Mouse (Mus musculus): ENCODE data around the gene Fgf5.

The Fgf5 gene

DNA sequence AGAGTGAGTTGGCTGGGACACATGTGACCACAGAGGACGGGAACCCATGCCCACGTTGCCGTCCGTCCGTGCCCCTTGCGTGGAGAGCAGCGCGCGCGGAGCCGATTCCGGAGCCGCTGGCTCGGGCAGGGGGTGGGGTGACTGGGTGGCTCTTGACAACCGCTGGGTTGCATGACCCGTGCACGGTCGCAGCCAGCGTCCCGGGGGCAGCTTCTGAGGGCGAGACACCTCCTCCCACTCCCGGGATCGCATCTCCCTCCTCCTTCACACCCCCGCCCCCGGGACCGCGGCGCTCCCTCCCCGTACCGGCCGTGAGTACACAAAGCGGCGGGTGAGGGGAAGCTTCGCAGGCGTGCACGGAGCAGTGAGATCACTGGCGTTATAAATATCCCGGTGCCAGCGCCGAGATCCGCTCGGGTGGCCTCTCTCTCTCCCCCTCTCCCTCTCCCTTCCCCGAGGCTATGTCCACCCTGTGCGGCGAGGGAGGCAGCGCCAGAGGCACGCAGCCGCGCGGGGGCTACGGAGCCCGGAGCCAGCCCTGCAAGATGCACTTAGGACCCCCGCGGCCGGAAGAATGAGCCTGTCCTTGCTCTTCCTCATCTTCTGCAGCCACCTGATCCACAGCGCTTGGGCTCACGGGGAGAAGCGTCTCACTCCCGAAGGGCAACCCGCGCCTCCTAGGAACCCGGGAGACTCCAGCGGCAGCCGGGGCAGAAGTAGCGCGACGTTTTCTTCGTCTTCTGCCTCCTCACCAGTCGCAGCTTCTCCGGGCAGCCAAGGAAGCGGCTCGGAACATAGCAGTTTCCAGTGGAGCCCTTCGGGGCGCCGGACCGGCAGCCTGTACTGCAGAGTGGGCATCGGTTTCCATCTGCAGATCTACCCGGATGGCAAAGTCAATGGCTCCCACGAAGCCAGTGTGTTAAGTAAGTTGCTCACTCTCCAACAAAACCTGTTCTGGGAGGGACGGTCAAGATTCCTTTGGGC, at the start of gene Fgf5:
Fgf5 (plus strand) TSS at position 347 of the 984 bp plus-strand sequence.
- peak; percentile 70 for DNase-seq (ENCODE audit: extremely low spot score)

DNA sequence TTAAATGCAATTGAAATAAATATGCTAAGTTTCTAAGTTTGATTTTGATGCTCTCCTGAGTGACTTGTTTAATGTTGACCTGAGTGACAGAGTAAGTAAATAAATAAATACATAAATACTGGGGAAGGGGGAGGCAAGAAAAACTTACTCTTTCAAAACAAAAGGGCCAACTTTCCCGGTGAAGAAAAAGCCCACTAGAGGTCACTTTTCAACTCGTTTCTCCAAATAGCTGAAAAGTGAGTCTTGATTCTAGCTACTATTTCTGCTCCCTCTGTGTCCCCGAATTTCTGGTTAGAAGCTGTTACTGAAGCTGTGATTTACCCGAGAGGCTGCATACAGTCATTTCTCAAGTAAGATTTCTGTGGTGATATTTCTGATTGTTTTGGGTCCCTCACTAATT, 41.5 kb upstream of the Fgf5 start:
- no peak for DNase-seq (ENCODE audit: extremely low spot score)

DNA sequence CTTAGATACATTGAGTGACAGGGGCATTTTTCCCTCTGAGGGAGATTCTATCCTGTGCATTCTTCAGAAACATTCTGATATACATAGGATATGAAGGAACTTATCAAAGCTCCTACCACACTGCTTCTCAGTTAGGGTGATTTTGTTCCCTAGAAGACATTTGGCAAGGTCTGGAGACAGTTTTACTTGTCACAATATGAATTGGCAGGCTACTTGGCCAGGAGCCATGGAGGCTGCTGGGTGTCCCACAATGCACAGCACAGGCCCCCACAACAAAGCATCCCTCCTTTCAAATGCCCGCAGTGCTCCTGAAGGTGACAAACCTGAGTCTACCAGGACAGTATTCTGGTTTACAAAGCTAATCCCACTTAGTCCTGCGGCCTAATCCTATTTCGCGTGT, 32.0 kb upstream of the Fgf5 start:
- no peak for DNase-seq (ENCODE audit: extremely low spot score)

DNA sequence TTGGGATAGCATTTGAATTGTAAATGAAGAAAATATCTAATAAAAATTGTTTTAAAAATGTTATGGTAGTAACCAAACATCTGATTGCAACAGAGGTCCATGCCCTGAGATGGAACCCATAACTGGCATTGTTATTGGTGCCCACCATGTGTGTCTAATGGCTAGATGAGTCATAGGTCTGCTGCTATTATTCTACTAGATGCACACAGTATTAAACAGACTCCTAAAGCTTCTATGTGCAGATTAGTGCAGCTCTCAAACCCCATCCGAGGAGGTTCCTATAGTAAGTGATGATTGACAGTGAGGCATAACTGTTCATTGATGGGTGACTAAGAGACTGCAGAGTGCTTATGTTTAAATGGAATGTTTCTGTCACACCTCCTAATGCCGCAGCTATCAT, 27.3 kb upstream of the Fgf5 start:
- DNase-seq (ENCODE audit: extremely low spot score): no peak

DNA sequence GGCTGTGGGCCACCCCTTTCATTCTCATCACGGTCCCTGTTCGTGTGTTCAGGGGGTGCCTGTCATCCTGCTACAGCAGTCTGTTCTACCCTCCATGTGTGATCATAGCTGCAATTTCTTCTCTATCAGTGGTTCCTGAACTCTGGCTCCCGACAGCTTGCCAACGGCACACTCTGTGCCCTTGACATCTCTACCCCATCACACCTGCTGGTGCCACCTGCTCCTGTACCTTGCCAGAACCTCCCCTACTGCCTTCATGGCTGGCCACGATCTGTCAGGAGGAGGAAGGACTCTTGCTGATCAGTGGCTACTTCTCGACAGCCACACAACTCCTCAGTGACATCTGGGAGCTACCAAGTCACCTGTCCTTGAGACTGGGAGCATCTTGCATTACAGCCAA, 24.5 kb upstream of the Fgf5 start:
- no peak for DNase-seq (ENCODE audit: extremely low spot score)

DNA sequence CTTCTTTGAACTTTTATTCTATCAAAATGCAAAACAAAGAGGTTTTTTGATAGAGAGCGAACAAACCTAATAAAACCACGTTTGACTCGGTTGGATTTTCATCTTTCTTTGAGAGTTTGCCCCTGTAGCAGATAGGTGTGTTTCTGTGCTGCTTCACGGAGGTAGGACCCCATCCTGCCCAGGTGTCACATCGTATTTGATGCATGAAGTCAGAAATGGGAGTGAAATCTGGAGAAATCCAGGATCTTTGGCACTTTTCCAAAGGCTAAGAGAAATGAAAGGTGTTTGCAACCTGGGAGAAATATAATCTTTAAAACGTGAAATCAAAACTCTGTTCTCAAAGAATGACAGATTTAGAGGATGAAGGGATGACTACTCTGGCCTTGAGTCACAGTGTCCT, 15.5 kb upstream of the Fgf5 start:
- DNase-seq (ENCODE audit: extremely low spot score): no peak

DNA sequence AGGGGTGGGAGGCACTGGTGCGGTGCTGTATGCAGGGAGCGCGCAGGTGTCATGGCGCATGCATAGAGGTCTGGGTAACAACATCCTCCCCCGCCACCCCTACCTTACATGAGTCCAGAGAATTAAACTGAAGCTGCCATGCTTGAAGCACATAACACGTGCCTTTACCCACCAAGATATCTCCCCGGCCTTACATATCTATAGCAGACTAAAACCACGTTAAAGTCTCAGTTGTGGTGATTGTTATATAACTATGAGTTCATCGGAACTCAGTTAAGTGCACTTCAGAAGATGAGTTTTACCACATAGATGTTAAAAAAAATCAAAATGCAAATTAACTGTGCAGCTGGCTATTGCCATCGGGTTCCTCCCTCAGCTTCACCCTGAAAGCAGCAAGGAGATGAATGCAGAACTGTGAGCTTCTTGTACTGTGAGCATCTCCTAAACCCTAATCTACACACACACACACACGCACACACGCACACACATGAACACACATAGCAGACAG, 12.6 kb upstream of the Fgf5 start:
- DNase-seq (ENCODE audit: extremely low spot score): no peak

DNA sequence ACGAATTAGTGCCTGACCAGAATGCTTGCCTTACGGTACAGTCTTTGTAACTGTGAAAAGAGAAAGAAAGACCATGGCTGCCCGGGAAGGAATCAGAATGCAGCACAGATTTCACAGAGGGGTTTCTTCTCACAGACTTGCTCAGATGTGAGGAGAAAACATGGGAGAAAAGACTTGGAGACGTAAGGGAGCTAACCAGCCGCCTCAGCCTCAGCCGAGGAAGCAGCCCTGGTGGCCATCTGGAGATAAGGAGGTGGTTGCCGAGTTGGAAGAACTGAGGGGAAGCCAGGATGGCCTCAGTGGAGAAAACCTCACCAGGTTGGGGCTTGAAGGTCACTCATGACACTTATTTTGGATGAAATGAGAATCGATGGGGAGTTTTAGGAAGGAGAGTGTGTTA, 8.7 kb upstream of the Fgf5 start:
- no peak for DNase-seq (ENCODE audit: extremely low spot score)

DNA sequence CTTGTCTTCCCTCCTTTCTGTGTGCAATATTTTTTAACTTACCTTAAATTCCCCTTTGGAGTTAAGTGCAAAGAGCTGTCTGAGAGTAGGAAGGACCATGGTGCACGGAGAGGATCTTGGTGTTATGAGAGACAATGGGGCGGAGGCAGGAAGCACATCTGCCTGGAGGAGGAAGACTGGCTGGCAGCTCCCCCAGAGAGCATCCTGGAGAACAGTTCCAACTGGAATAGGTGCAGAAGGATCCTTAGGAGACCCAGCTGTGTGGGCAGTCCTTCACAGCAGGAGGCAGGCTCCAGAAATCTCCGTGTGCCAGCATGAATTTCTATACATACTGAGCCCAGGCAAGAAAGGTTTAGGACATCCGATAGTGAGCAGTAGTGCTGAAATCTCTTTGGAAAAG, 8.0 kb upstream of the Fgf5 start:
- DNase-seq (ENCODE audit: extremely low spot score): no peak

DNA sequence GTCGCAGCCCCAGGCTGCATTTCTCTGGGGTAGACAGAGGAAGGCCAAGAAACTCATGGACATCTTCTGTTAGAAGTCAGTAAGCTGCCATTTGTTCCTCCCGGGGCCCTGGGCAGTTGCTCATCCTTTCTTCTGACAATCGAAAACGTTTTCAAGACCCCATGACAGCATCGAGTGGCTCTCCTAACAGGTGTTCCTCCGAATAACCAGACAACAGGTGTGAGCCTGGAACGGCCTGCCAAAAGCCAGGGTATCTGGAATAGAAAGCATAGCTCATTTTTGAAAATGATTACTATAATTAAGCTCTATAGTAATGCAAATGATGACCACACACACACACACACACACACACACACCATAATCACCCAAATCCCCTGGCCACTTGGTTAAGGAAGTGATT, 7.2 kb upstream of the Fgf5 start:
- no peak for DNase-seq (ENCODE audit: extremely low spot score)

DNA sequence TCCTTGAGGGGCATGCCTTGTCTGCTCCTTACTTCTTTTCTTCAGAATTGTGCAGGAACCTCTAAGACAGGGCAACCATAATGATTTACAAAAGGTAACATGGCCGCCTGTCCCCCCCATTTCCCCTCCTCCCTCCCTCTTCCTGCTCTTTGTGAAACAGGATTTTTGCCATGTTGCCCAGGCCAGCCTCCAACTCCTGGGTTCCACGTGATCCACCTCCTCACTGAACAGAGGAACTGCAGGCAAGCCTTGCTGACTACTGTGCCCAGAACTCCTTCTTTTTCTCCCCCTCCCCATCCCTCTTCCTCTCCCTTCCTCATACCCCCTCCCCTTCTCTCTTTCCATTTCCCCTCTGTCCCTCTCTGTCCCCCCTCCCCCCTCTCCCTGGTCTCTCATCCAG, 6.5 kb upstream of the Fgf5 start:
- DNase-seq (ENCODE audit: extremely low spot score): no peak

DNA sequence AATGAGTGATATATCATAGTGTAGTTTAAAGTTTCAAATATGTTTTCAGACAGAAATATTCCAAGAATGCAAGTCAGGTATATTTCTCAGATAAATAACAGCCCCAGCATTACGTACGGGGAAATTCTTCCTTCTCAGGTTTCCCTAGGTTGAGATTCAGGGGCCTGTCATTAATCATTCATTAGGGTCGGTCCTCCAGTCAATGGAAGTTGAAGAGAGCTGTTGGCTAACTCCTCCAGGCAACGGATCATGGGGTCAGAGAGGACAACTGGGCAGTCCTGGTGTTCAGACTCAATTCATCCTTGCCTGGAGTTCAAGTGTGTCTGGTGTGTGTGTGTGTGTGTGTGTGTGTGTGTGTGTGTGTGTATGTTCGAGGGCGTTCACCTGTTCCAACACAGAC, 837 bp upstream of the Fgf5 start:
- DNase-seq (ENCODE audit: extremely low spot score): peak; percentile 27

DNA sequence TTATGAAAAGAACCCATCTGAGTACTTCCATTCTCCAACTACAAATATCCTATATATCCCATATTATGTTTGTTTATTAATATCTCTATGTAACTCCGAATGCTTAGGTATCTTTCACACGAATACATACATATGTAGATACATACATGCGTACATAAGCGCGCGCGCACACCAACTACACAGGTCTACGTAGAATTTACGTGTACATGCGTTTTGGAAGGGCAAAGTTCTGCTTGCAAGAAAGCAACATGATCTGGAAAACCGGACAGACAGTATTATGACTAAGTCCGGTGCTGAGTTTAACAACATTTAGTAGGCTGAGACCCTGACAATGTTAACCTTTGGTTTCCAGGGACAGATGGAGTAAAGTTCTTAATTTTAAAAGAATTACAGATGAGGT, 1.2 kb downstream of the Fgf5 start:
- DNase-seq (ENCODE audit: extremely low spot score): peak; percentile 21

DNA sequence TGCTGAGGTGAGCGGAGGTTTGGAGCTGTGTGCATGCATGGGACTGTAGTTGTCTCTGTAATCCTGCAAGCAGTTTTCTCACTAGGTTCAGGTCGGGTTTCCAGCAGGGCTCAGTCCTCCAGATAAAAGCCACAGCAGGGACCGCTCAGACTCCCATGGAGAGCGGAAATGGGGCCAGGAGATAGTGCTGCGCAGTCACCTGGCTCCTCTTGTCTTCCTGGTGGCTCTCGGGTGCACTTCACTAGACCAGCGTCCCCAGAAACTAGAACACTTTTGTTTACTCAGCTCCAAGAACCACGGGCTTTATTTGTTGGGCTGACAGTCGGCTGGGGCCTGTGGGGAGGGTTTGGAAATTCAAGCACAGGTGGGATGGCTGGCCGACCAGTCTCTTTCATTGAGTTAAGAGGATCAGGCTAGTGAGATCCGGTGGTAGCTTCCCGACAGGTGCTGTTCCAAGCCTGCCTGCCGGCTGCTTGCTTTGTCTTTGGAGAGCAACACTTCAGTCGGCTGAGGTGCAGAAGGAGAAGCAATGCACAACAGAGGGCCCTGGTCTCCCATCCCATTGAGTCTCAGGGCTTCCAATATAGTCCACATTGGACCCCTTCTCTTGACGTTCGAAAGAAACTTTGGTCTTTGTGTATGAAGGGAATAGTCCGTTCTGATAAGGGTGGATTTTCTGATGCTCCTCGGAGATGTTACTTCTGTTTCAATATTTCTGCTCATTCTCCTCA, 1.9 kb downstream of the Fgf5 start:
- DNase-seq (ENCODE audit: extremely low spot score): peak; percentile 34

DNA sequence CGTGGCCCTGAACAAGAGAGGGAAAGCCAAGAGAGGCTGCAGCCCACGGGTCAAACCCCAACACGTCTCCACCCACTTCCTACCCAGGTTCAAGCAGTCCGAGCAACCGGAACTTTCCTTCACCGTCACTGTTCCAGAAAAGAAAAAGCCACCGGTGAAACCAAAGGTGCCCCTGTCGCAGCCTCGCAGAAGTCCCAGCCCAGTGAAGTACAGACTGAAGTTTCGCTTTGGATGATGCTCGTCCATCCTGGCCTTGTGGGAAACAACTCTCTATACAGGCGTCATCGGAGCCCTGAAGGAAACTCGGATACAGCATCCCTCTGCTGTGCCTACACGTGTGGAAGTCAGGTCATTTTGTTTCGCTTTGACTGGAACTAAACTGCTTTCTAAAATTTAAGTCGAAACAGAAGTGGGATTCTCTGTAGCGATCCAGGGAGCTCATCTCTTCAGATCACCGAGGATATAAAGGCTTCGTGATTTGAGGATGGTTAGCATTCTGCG, 21.4 kb downstream of the Fgf5 start:
- DNase-seq (ENCODE audit: extremely low spot score): no peak

DNA sequence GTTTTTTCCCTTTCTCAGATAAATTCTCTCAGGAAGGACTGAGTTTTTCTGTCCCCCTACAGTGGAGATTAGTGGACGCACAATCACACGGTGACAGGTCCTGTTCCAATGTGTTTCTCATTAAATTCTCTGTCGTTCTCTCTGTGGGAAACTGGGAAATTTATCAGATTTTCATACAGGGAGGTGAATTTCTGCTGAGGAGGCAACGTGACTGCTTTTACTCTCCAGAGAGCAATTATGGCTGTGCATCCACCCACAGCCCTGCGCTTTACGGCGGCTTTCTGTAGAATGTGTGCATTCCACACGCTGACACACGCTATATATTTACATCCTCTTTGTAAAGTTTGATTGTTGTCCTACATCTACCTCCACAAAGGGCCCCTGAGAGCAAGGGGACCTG, 28.0 kb downstream of the Fgf5 start:
- DNase-seq (ENCODE audit: extremely low spot score): no peak

DNA sequence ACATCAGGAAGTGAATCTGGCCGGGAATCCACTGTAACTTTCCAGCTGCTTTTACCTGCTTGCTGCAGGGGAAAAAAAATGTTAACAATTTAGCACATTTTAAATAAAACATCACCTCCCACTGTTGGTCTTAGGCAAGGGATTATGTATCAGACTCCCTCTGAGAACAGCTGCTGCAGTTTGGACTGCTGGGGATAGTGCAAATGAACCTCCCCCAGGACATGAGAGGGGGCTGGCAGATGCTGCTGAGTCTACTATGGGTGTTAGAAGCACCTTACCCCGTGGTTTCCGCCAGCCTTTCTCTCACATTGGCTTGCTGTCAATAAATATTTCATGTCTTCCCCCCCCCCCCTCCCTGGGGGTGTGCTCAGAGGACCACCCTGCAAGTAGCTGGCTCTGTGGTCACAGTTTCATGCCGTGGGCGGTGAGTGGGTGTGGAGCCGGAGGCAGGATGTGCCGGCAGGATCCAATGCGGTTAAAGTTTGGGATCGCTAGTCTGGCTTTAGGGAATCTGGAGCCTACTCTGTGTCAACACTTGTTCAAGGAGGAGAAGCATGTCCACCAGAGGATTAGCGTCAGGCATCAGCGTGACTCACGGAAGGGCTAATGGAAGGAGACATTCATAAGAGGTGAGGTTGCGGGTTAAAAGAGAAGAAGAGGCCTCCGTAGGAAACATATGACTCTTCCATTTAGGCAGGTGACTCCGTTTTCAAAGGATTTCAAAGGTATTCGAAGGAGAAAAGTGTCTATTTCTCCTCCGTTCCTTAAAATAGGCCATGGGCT, 29.9 kb downstream of the Fgf5 start:
- DNase-seq (ENCODE audit: extremely low spot score): peak; percentile 19

DNA sequence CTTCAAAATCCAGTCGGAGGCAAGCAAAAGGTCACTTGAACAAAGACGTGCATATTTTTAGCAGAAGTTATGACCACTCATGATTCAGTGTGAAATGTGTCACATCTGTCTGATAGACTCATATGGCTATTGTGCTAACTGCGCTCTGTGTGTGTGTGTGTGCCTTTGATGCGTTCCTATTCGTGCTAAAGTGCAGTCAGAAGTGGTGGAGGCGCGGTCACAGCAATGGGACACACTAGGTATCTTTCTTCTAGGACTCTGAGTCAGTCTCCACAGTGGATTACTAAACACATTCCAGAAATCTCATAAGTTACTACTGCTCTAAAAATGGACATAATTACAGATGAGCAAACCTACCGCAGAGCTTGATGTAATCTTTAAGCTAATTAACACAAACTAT, 36.7 kb downstream of the Fgf5 start:
- DNase-seq (ENCODE audit: extremely low spot score): no peak

DNA sequence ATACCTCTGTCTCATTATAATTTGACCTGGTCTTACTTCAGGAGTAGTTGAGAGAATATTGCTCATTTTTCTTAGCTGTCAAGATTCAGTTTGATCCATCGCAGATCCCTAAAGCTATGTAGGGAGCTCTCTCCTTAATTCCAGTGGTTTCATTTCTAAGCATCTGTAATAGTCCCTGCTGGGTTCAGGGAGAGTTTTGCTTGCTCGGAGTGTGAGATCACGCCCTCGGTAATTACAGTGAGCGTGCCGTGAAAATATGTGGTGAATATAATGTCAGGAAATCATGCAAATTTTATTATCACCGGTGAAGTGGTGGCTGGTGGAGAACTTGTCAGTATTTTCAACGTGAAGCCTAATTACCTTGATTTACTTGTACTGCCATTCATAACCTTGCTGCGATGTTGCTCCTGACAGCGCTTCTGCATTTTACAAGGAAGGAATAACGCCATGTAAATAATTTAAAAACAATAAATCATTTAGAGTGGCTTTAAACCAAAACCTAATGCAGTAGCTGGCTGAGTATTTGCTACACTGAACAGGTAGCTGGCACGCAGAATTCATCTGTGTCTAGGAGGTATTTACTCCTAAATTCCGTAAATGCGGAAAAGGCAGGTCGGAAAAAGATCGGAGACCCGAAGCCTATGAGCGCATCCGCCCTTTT, 38.5 kb downstream of the Fgf5 start:
- DNase-seq (ENCODE audit: extremely low spot score): no peak

DNA sequence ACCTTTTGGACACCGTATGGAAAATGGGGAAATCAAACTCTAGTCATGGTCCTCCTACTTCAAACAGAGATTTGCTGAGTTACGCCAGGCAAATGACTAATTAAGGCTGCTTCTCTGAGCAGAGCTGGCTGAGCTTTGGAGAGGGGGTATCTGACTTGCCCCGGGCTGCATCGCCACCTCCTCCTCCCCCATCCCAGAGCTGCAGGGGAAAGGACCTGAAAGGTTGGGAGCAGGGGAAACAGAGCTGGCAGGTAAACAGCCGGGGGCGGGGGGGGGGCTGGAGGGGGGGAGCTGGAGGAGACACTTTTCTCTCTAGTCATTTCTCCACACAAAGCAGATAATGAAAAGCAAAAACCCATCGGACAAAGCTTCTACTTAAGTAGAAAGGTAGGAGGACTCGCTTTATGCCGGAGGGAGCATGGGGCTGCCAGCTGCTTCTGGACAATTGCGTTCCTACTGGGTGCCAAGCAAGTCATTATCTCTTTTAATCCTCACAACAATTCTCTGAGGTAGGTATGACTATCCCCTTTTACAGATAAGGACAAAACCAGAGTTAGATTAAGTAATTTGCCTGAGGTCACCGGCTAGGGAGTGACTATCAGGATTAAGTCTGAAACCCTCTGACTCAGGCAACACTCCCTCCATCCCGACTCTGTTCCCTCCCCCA, 39.2 kb downstream of the Fgf5 start:
- DNase-seq (ENCODE audit: extremely low spot score): peak; percentile 42

DNA sequence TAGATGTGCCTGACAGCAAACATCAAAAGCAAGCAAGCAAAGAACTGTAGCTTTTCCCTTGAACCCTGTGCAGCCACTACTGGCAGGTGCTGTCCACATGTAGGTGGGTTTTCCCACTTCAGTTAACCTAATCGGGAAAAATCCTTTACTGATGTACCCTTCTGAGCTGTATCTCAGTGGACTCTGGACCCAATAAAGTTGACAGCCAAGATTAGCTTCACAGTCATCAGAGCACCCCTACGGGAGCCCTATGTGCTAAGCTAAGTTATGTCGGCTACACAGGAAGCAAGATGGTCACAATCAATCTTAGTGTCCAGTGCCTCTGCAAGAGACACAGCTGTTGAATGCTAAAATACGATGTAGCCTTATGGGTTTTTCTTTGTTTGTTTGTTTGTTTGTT, 46.1 kb downstream of the Fgf5 start:
- DNase-seq (ENCODE audit: extremely low spot score): no peak

All from embryo, embryonic 9.5 days (tissue).